Mouse (Mus musculus): ENCODE results near the gene Olfr618. TPM values are rescaled to one million over a fixed set of nuclear protein-coding genes. Genes with fewer than 3 reads are reported as not detected.
"Not testable (repeated sequence)": the region's sequence is repeated elsewhere in the genome, so short reads cannot be mapped to it uniquely, and the experiment has no call there.

Gene Olfr618
- polyA plus RNA-seq (2015; fragmentation: Nextera tagmentation; extraction: Ambion mirVana), result 0.16 TPM in 1 of 2 replicates, not detected in the other

DNA sequence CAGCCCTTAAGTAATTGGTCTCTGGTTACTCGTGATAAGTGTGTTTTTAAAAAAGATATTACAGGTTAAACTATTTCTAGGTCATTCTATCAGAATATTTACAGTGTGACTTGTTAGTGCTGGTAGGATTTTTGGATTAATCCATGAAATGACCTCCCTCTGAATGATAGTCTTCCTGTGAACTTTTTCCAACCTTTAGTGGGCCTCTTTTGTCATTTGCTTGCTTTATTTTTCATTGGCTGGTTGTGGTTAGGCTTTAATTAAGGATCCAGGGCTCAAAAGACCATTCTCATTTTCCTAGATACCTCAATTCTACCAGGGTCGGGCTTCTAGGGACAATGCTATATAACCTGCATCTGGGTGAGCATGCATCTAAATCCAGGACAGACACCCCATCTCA lies at the start of gene Olfr618:
Olfr618 (plus strand) TSS at position 301 of the 400 bp plus-strand sequence.
- H3K4me1 ChIP-seq (ENCODE audit: control insufficient read depth, insufficient read depth, low read depth, low read length), result no peaks in the 10 kb centered on the region
- H3K9me3 ChIP-seq (ENCODE audit: control insufficient read depth, low read length), result no peaks in the 10 kb centered on the region
- no peak for ATAC-seq
- H3K4me3 ChIP-seq (ENCODE audit: low read length), result no peak within 1 kb of the TSS
- H3K9ac ChIP-seq (ENCODE audit: low read depth, low read length), result no peak within 1 kb of the TSS
- H3K27me3 ChIP-seq (replicated peaks; ENCODE audit: control insufficient read depth, insufficient read depth, low read length), result no peaks in the 10 kb centered on the region
- WGBS, result 61% methylated on average over 2 of the region's 2 CpGs
- H3K27ac ChIP-seq (ENCODE audit: low read depth, low read length), result no peak within 1 kb of the TSS
- no peak within 1 kb of the TSS for H3K4me2 ChIP-seq (ENCODE audit: low read length)
- no peaks in the 10 kb centered on the region for H3K36me3 ChIP-seq (ENCODE audit: control insufficient read depth, insufficient read depth, low read length)

- H3K27me3 ChIP-seq (replicated peaks; ENCODE audit: control insufficient read depth, insufficient read depth, low read length); H3K27ac ChIP-seq (ENCODE audit: low read depth, low read length); H3K4me1 ChIP-seq (ENCODE audit: control insufficient read depth, insufficient read depth, low read depth, low read length); H3K4me3 ChIP-seq (ENCODE audit: low read length); H3K4me2 ChIP-seq (ENCODE audit: low read length); H3K9ac ChIP-seq (ENCODE audit: low read depth, low read length); ATAC-seq; H3K36me3 ChIP-seq (ENCODE audit: control insufficient read depth, insufficient read depth, low read length); H3K9me3 ChIP-seq (ENCODE audit: control insufficient read depth, low read length): not testable (repeated sequence)
- 90% methylated on average over 2 of the region's 2 CpGs for WGBS
These were observed 47.3 kb upstream of the Olfr618 start, which contains the start of gene Olfr612 for GRCm38 (mm10) chr7:103542617-103543016. Gene Olfr612, minus strand, starts transcription at chr7:103542717.

GRCm38 (mm10) chr7:103547774-103548173 lies 42.1 kb upstream of the Olfr618 start, which contains the start of gene Olfr613:
Gene Olfr613, plus strand, starts transcription at chr7:103548074.
- no peaks in the 10 kb centered on the region for H3K9me3 ChIP-seq (ENCODE audit: control insufficient read depth, low read length)
- H3K4me2 ChIP-seq (ENCODE audit: low read length), result no peak within 1 kb of the TSS
- H3K27me3 ChIP-seq (replicated peaks; ENCODE audit: control insufficient read depth, insufficient read depth, low read length), result no peaks in the 10 kb centered on the region
- no peak within 1 kb of the TSS for H3K9ac ChIP-seq (ENCODE audit: low read depth, low read length)
- H3K4me1 ChIP-seq (ENCODE audit: control insufficient read depth, insufficient read depth, low read depth, low read length), result no peaks in the 10 kb centered on the region
- H3K27ac ChIP-seq (ENCODE audit: low read depth, low read length), result no peak within 1 kb of the TSS
- ATAC-seq, result no peak
- no peaks in the 10 kb centered on the region for H3K36me3 ChIP-seq (ENCODE audit: control insufficient read depth, insufficient read depth, low read length)
- no peak within 1 kb of the TSS for H3K4me3 ChIP-seq (ENCODE audit: low read length)
- WGBS, result 87% methylated on average over 2 of the region's 2 CpGs

DNA sequence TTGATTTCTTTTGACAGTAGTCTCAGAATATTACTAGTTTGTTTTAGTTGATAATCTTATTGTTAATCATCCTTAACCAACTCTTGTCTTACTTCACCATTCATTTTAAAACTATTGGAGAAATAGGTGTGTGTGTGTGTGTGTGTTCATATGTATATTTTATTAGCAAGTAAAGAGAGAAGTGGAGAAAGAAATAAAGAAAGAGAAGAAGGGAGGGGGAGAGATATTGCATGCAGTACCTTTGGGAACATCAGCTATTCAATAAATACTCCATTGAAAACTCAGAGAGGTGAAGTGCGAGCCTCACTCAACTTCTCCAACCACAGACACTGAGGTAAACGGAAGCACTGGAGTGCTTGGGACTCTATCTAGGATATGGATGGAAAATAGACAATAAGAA lies 34.1 kb upstream of the Olfr618 start, which contains the start of gene Olfr615:
Olfr615 (plus strand) TSS at position 301 of the 400 bp plus-strand sequence.
- WGBS, result 74% methylated on average over 2 of the region's 2 CpGs
- Histone ChIP-seq H3K4me2 (ENCODE audit: low read length) (no peak within 1 kb of the TSS), H3K9ac (ENCODE audit: low read depth, low read length) (no peak within 1 kb of the TSS), H3K4me1 (ENCODE audit: control insufficient read depth, insufficient read depth, low read depth, low read length) (no peaks in the 10 kb centered on the region), H3K36me3 (ENCODE audit: control insufficient read depth, insufficient read depth, low read length) (no peaks in the 10 kb centered on the region), H3K27me3 (replicated peaks; ENCODE audit: control insufficient read depth, insufficient read depth, low read length) (no peaks in the 10 kb centered on the region), H3K4me3 (ENCODE audit: low read length) (no peak within 1 kb of the TSS), H3K27ac (ENCODE audit: low read depth, low read length) (no peak within 1 kb of the TSS), H3K9me3 (ENCODE audit: control insufficient read depth, low read length) (no peaks in the 10 kb centered on the region)
- ATAC-seq, result no peak

DNA sequence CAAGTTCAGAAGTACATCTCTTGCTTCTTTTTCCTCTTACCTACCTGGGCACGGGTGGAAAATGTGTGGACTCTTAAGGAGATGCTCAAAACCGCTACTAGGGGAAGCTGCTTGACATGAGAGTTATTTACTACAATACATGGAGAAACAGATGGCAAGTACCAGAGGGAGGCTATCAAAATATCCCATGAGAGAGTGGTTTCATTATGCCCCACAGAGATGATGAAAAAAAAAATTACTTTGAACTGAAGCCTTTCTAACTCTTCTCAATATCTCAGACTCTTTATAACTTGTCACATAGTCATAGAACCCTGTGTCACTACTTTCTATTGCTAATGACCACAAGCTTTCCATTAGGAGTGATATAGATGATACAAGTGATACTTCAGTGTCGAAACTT lies 20.9 kb upstream of the Olfr618 start, which contains the start of gene Olfr616:
Olfr616 (minus strand) TSS at position 101 of the 400 bp plus-strand sequence.
- Histone ChIP-seq H3K4me3 (ENCODE audit: low read length) (no peak within 1 kb of the TSS), H3K4me1 (ENCODE audit: control insufficient read depth, insufficient read depth, low read depth, low read length) (no peaks in the 10 kb centered on the region), H3K27me3 (replicated peaks; ENCODE audit: control insufficient read depth, insufficient read depth, low read length) (no peaks in the 10 kb centered on the region), H3K9ac (ENCODE audit: low read depth, low read length) (no peak within 1 kb of the TSS), H3K36me3 (ENCODE audit: control insufficient read depth, insufficient read depth, low read length) (no peaks in the 10 kb centered on the region), H3K9me3 (ENCODE audit: control insufficient read depth, low read length) (no peaks in the 10 kb centered on the region), H3K4me2 (ENCODE audit: low read length) (no peak within 1 kb of the TSS), H3K27ac (ENCODE audit: low read depth, low read length) (no peak within 1 kb of the TSS)
- ATAC-seq, result no peak
- WGBS, result 90% methylated on average over 3 of the region's 3 CpGs

DNA sequence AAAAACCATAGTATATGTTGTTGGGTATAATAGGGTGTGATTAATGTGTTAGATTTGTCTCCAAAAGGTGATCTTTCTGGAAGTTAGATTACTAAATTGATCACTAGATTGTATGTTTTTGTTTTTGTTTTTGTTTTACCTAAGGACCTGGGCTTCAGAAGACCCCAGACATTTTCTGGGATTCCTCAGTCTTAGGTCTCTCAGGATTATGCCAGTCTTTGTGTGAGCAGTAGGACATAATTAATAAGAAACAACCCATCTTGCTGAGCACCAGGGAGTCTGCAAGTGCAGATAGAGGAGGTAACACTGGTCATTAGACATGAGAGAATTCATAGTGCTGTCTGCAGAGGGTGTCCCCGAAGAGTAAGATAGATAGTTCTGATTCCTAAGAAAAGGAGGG lies 17.1 kb upstream of the Olfr618 start, which contains the start of gene Olfr617:
Olfr617 (plus strand) TSS at position 301 of the 400 bp plus-strand sequence.
- Histone ChIP-seq H3K27ac (ENCODE audit: low read depth, low read length) (no peak within 1 kb of the TSS), H3K36me3 (ENCODE audit: control insufficient read depth, insufficient read depth, low read length) (no peaks in the 10 kb centered on the region), H3K27me3 (replicated peaks; ENCODE audit: control insufficient read depth, insufficient read depth, low read length) (no peaks in the 10 kb centered on the region), H3K4me2 (ENCODE audit: low read length) (no peak within 1 kb of the TSS), H3K9me3 (ENCODE audit: control insufficient read depth, low read length) (no peaks in the 10 kb centered on the region), H3K4me3 (ENCODE audit: low read length) (no peak within 1 kb of the TSS), H3K9ac (ENCODE audit: low read depth, low read length) (no peak within 1 kb of the TSS), H3K4me1 (ENCODE audit: control insufficient read depth, insufficient read depth, low read depth, low read length) (no peaks in the 10 kb centered on the region)
- WGBS, result 85% methylated on average over 1 of the region's 1 CpGs
- ATAC-seq, result no peak

GRCm38 (mm10) chr7:103600275-103600674 lies 10.4 kb downstream of the Olfr618 start, which contains the start of gene Olfr619:
Gene Olfr619, plus strand, starts transcription at chr7:103600575.
- H3K36me3 ChIP-seq (ENCODE audit: control insufficient read depth, insufficient read depth, low read length), result no peaks in the 10 kb centered on the region
- no peak within 1 kb of the TSS for H3K9ac ChIP-seq (ENCODE audit: low read depth, low read length)
- H3K4me3 ChIP-seq (ENCODE audit: low read length), result no peak within 1 kb of the TSS
- no peak within 1 kb of the TSS for H3K4me2 ChIP-seq (ENCODE audit: low read length)
- ATAC-seq, result no peak
- no peak within 1 kb of the TSS for H3K27ac ChIP-seq (ENCODE audit: low read depth, low read length)
- H3K27me3 ChIP-seq (replicated peaks; ENCODE audit: control insufficient read depth, insufficient read depth, low read length), result no peaks in the 10 kb centered on the region
- no peaks in the 10 kb centered on the region for H3K4me1 ChIP-seq (ENCODE audit: control insufficient read depth, insufficient read depth, low read depth, low read length)
- H3K9me3 ChIP-seq (ENCODE audit: control insufficient read depth, low read length), result no peaks in the 10 kb centered on the region

GRCm38 (mm10) chr7:103607425-103607824 lies 17.5 kb downstream of the Olfr618 start:
- 82% methylated on average over 2 of the region's 2 CpGs for WGBS
- H3K4me1 ChIP-seq (ENCODE audit: control insufficient read depth, insufficient read depth, low read depth, low read length), result no peaks in the 10 kb centered on the region

DNA sequence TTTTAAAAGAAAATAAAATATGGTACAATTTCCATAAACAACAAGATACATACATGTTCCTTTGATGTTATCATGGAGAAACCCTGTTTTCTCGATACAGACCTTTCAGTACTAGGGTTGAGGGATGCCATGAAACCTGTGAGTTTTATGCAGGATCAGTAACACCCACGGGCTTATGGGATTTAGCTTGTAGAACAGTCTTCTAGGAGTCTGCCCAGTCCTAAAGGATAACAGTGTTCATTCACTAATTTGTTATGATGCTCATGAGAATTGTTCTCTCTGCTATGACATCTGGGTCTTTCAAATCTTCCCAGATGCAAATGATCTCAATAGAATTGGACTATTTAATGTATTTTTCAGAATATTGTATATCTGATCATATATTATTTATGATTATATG lies 22.5 kb downstream of the Olfr618 start, which contains the start of gene Olfr620:
Olfr620 (minus strand) TSS at position 101 of the 400 bp plus-strand sequence.
- Histone ChIP-seq H3K27ac (ENCODE audit: low read depth, low read length) (no peak within 1 kb of the TSS), H3K9me3 (ENCODE audit: control insufficient read depth, low read length) (no peaks in the 10 kb centered on the region), H3K9ac (ENCODE audit: low read depth, low read length) (no peak within 1 kb of the TSS), H3K4me3 (ENCODE audit: low read length) (no peak within 1 kb of the TSS), H3K36me3 (ENCODE audit: control insufficient read depth, insufficient read depth, low read length) (no peaks in the 10 kb centered on the region), H3K4me1 (ENCODE audit: control insufficient read depth, insufficient read depth, low read depth, low read length) (no peaks in the 10 kb centered on the region), H3K4me2 (ENCODE audit: low read length) (no peak within 1 kb of the TSS), H3K27me3 (replicated peaks; ENCODE audit: control insufficient read depth, insufficient read depth, low read length) (no peaks in the 10 kb centered on the region)
- ATAC-seq, result no peak
- WGBS, result 80% methylated on average over 2 of the region's 2 CpGs

More at GRCm38 (mm10) chr7:103607425-103607824, 17.5 kb downstream of the Olfr618 start:
- H3K27ac ChIP-seq (ENCODE audit: low read depth, low read length), result no peak overlapping the region
- ATAC-seq, result no peak
- H3K9me3 ChIP-seq (ENCODE audit: control insufficient read depth, low read length), result no peaks in the 10 kb centered on the region
- H3K36me3 ChIP-seq (ENCODE audit: control insufficient read depth, insufficient read depth, low read length), result no peaks in the 10 kb centered on the region
- H3K4me3 ChIP-seq (ENCODE audit: low read length), result no peak overlapping the region
- no peaks in the 10 kb centered on the region for H3K27me3 ChIP-seq (replicated peaks; ENCODE audit: control insufficient read depth, insufficient read depth, low read length)
- no peak overlapping the region for H3K9ac ChIP-seq (ENCODE audit: low read depth, low read length)
- H3K4me2 ChIP-seq (ENCODE audit: low read length), result no peak overlapping the region
